Mouse (Mus musculus) spleen, adult 2 months (tissue): Measurements from ENCODE around the gene Srpx.

ENCODE experiments used
- CTCF ChIP-seq: fragments of 200-500 bp; IDR thresholded peaks from 2 replicates; pipeline ENCODE4 v1.5.1; 2011; ENCODE audit warnings: mild to moderate bottlenecking, inconsistent platforms; ENCODE audit not compliant: insufficient read depth, insufficient read length, insufficient replicate concordance; ENCODE audit errors: extremely low read depth
- POLR2A ChIP-seq: fragments of 200-500 bp; IDR thresholded peaks from 2 replicates; pipeline ENCODE4 v1.6.1; 2011; ENCODE audit warnings: low read depth, low read length, inconsistent platforms

DNA sequence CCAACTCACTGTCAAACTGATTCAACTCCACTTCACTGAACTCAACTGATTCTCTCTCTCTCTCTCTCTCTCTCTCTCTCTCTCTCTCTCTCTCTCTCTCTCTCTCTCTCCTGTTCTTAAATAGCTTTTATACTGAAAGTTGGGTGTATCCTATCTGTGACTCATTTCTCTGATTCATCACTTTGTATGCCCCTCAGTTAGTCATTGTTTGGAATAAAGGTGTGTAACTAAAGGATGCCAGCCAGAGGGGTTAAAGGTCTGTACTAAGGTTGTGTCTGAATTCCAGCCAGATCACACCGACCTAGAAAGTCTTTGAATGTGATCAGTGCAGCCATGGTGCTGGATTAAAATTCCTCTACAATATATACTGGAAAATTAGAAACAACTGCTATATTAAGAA, 116.8 kb downstream of the Srpx start:
- TF ChIP-seq POLR2A (no peak), CTCF (no peak)
